Mouse (Mus musculus) gastrocnemius, adult 18-20 months (tissue): Measurements from ENCODE around the gene Olfr1223. TPM values are rescaled to one million over a fixed set of nuclear protein-coding genes. Genes with fewer than 3 reads are reported as not detected.
"Not testable (repeated sequence)": the region's sequence is repeated elsewhere in the genome, so short reads cannot be mapped to it uniquely, and the experiment has no call there.

Source experiments
- DNase-seq: peaks from one replicate; pipeline ENCODE4 v3.0.0; 2021; ENCODE audit warnings: low spot score
- long read RNA-seq, 2 experiments: library from polyadenylated mRNA; stranded (forward); transcript quantifications; one replicate each; pipeline ENCODE4 v2.0.0; 2021
- total RNA-seq, 2 experiments: library from RNA; stranded (reverse); gene quantifications; 2 replicates each; pipeline ENCODE4 v1.2.3; 2021

Gene Olfr1223
- total RNA-seq = not detected
- long read RNA-seq, experiment 1 = 0 reads
- long read RNA-seq, experiment 2 = 0 reads

- no peak for DNase-seq
Observed at GRCm38 (mm10) chr2:89151460-89151859, at the start of gene Olfr1223. TSS of gene Olfr1223 (minus strand) at chr2:89151560.

DNA sequence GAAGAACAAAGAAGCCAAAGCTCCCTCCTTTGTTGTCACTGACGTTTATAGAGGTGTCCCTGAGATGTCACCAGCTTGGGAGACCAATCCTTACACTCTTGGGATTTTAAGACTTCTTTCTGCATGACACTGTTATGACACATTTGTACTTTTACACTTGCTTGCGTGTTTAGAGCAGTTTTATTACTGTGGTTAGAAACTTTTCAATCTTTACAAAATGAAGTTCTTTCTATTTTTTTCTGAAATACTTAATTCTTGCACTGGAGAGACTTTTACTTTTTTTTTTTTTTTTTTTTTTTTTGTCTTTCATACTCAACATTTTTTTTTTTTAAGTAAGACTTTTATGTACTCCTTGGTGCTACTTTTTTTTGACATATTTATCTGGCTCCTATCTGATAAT lies 48.6 kb upstream of the Olfr1223 start, which contains the start of gene Olfr1226:
Gene Olfr1226 (minus strand): TSS at position 101 of the 400 bp plus-strand sequence.
- no peak for DNase-seq

GRCm38 (mm10) chr2:89196325-89196982 lies 45.1 kb upstream of the Olfr1223 start:
- DNase-seq = no peak

- DNase-seq = no peak
Observed at GRCm38 (mm10) chr2:89174569-89174968, 23.2 kb upstream of the Olfr1223 start, which contains the start of gene Olfr1225. TSS of gene Olfr1225 (minus strand) at chr2:89174669.

- DNase-seq = not testable (repeated sequence)
Observed at GRCm38 (mm10) chr2:89164711-89165110, 13.4 kb upstream of the Olfr1223 start.

DNA sequence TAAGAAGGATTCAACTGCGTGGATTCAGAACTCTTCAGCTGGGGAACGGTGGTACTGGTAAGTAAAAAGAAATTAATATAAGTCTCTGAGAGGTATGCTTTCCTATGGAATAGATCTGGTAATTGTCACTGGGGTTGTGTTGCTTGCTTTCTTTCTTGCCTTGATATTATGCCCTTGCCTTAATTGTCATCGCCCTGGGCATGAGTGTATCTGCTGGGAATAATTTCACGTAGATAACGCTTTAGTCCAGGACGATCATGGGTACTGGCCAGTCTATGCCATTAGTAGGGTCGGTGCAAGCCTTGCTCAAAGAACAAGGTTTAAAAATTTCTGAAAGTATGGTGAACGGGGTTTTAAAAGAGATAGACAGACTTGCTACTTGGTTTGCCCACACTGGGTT lies 12.6 kb upstream of the Olfr1223 start, which contains the start of gene Olfr1224-ps1:
Gene Olfr1224-ps1 (minus strand): TSS at position 101 of the 400 bp plus-strand sequence.
- DNase-seq = not testable (repeated sequence)

GRCm38 (mm10) chr2:89132954-89133353 lies 18.4 kb downstream of the Olfr1223 start, which contains the start of gene Olfr1222:
TSS of gene Olfr1222 (minus strand) at chr2:89133054.
- no peak for DNase-seq

- no peak for DNase-seq
Observed at GRCm38 (mm10) chr2:89117183-89117582, 34.2 kb downstream of the Olfr1223 start, which contains the start of gene Olfr1221. TSS of gene Olfr1221 (minus strand) at chr2:89117283.

- DNase-seq = no peak
Observed at GRCm38 (mm10) chr2:89106735-89107134, 44.6 kb downstream of the Olfr1223 start, which contains the start of gene Olfr1220. TSS of gene Olfr1220 (minus strand) at chr2:89106835.

DNA sequence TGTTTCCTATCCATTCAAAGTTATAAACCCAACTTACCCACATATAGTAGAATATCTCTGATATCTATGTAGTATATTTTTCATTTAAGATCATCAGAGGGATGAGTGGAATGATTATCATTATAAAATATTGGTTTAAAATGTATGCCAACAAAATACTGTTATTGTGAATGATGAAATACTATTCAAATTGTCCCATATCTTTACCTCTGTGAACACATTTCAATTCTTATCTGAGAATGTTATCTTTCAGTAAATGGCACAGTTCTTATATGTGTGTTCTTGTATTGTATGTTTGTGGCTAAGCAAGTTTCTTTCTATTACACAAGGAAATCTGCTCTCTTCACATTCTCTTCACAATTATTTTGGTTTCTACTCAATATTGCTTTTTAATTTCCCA lies 45.7 kb downstream of the Olfr1223 start:
- no peak for DNase-seq

GRCm38 (mm10) chr2:89093848-89094247 lies 57.5 kb downstream of the Olfr1223 start:
- no peak for DNase-seq

Other genes starting within 250 kb of the Olfr1223 start
- not detected for gene Olfr1208, start 249.2 kb downstream of the Olfr1223 start, total RNA-seq
- gene Olfr1209, start 236.4 kb downstream of the Olfr1223 start, total RNA-seq = not detected
- not detected for gene Olfr1211, start 213.4 kb downstream of the Olfr1223 start, total RNA-seq
- gene Olfr1212, start 197.6 kb downstream of the Olfr1223 start, total RNA-seq = not detected
- not detected for gene Gm13762, start 171.3 kb downstream of the Olfr1223 start, total RNA-seq
- gene Olfr1214, start 158.9 kb downstream of the Olfr1223 start, total RNA-seq = not detected
- not detected for gene Olfr1215, start 144.6 kb downstream of the Olfr1223 start, total RNA-seq
- gene Olfr1216, start 133.2 kb downstream of the Olfr1223 start, total RNA-seq = not detected
- not detected for gene Olfr1217, start 119.5 kb downstream of the Olfr1223 start, total RNA-seq
- gene Olfr1218, start 90.4 kb downstream of the Olfr1223 start, total RNA-seq = not detected
- not detected for gene Olfr1219, start 68.0 kb downstream of the Olfr1223 start, total RNA-seq
- not detected for gene Olfr1220, start 44.7 kb downstream of the Olfr1223 start, total RNA-seq
- gene Olfr1221, start 34.3 kb downstream of the Olfr1223 start, total RNA-seq = not detected
- gene Olfr1222, start 18.5 kb downstream of the Olfr1223 start, total RNA-seq = not detected
- not detected for gene Olfr1224-ps1, start 12.5 kb upstream of the Olfr1223 start, total RNA-seq
- gene Olfr1225, start 23.1 kb upstream of the Olfr1223 start, total RNA-seq = not detected
- gene Olfr1226, start 48.5 kb upstream of the Olfr1223 start, total RNA-seq = not detected
- not detected for gene Olfr1228, start 102.5 kb upstream of the Olfr1223 start, total RNA-seq
- gene Olfr1229, start 136.5 kb upstream of the Olfr1223 start, total RNA-seq = not detected
- gene Olfr1230, start 145.7 kb upstream of the Olfr1223 start, total RNA-seq = not detected
- gene Olfr1231, start 155.5 kb upstream of the Olfr1223 start, total RNA-seq = not detected
- gene Olfr1232, start 178.1 kb upstream of the Olfr1223 start, total RNA-seq = not detected
- not detected for gene Olfr1233, start 190.8 kb upstream of the Olfr1223 start, total RNA-seq
- gene Olfr1234, start 213.3 kb upstream of the Olfr1223 start, total RNA-seq = not detected